Mouse (Mus musculus) midbrain, embryonic 14.5 days (tissue): Measurements from ENCODE around the gene Rrp12. TPM values are rescaled to one million over a fixed set of nuclear protein-coding genes. Genes with fewer than 3 reads are reported as not detected.
"Not testable (repeated sequence)": the region's sequence is repeated elsewhere in the genome, so short reads cannot be mapped to it uniquely, and the experiment has no call there.

Experiments
- ATAC-seq: fragments of 200-750 bp; cut with Nextera tagmentation; 2 replicates; pipeline ENCODE4 v1.8.0; 2017; ENCODE audit warnings: moderate number of reproducible peaks, moderate library complexity; ENCODE audit not compliant: low FRiP score, low TSS enrichment
- DNase-seq: peaks from one replicate; pipeline ENCODE4 v3.0.0-alpha.2; 2015
- H3K27ac ChIP-seq: fragments of 300-500 bp; sonication (generic); replicated peaks from 2 replicates; pipeline ENCODE4 v1.5.1; 2014; ENCODE audit warnings: mild to moderate bottlenecking, low read depth, low read length, moderate library complexity
- H3K27me3 ChIP-seq: fragments of 300-500 bp; sonication (generic); 2 replicates; pipeline ENCODE4 v1.6.1; 2014; ENCODE audit warnings: low read length, control low read depth, mixed read lengths; ENCODE audit not compliant: control insufficient read depth, insufficient read depth
- H3K36me3 ChIP-seq: fragments of 300-500 bp; sonication (generic); 2 replicates; pipeline ENCODE4 v1.6.1; 2014; ENCODE audit warnings: low read length, control low read depth; ENCODE audit not compliant: control insufficient read depth, insufficient read depth
- H3K4me1 ChIP-seq: fragments of 300-500 bp; sonication (generic); 2 replicates; pipeline ENCODE4 v1.6.1; 2014; ENCODE audit warnings: mild to moderate bottlenecking, antibody characterized with exemption, low read length, control low read depth; ENCODE audit not compliant: control insufficient read depth, insufficient read depth
- H3K4me2 ChIP-seq: fragments of 300-500 bp; sonication (generic); 2 replicates; pipeline ENCODE4 v1.6.1; 2014; ENCODE audit warnings: mild to moderate bottlenecking, low read length, moderate library complexity
- H3K4me3 ChIP-seq: fragments of 300-500 bp; sonication (generic); replicated peaks from 2 replicates; pipeline ENCODE4 v1.5.1; 2014; ENCODE audit warnings: low read depth, low read length
- H3K9ac ChIP-seq: fragments of 300-500 bp; sonication (generic); replicated peaks from 2 replicates; pipeline ENCODE4 v1.6.1; 2014; ENCODE audit warnings: mild to moderate bottlenecking, low read length, moderate library complexity
- H3K9me3 ChIP-seq: fragments of 300-500 bp; sonication (generic); 2 replicates; pipeline ENCODE4 v1.6.1; 2016; ENCODE audit warnings: low read length, control low read depth, mixed read lengths; ENCODE audit not compliant: control insufficient read depth
- WGBS: fragments of 180-500 bp; shearing (Covaris S2); extraction: QIAGEN DNeasy Blood & Tissue Kit; methylation state at CpG from one replicate; pipeline ENCODE4 v1.1.7; 2014; 5-methylcytosine and 5-hydroxymethylcytosine counted together
- polyA plus RNA-seq: library from polyadenylated mRNA; unstranded; fragments of >200 nt; fragmentation: Nextera tagmentation; extraction: Ambion mirVana; gene quantifications from 2 replicates; pipeline ENCODE4 v1.2.1, GENCODE M21; 2014

The Rrp12 gene
- polyA plus RNA-seq, 1 experiment from 2014 or later, result 12.5 TPM

DNA sequence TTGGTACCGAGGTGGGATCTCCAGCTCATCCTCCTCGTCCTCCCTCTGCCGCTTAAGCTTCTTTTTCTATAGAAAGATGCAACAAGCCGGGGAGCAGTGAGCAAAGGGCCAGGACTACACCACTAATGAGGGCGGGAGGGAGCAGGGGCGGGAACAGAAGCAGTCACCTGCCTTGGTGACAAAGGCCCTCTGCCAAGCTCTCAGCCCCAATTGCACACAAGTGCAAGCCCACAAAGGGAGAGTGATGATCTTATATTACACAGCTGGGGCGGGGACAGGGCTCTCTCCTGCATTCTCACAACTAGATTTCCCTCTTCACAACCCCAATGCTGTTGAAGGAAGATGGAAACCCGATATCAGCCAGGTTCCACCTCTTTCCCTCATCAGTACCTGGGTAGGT, 29.3 kb downstream of the Rrp12 start:
- 90% methylated on average over 8 of the region's 8 CpGs for WGBS

DNA sequence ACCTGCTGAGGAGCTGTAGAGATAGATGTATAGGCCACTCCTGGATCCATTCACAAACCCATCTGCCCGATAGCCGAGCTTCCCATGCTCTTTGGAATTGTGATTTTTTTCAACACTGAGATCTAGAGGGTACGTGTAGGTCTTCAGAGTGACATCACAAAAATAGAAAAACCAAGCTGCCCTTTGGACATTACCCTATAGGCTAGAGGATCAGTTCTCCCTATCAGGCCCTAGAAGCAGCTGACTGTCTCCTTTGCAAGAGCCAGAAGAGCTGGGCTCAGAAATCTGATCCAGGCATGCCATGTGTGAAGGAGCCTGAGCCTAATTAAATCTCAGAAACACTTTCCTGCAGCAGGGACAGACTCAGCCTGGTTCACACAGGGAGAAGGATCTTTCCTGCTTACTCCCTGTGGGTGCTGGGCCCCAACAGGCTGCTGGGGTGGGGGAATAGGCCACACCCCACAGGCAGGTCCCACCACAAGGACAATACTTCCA, 38.1 kb downstream of the Rrp12 start:
- Histone ChIP-seq H3K27me3 (no peaks in the 10 kb centered on the region), H3K27ac (no peak overlapping the region), H3K36me3 (peaks cover 19% of the 10 kb centered on the region), H3K4me3 (no peak overlapping the region), H3K9ac (no peak overlapping the region), H3K9me3 (no peaks in the 10 kb centered on the region), H3K4me1 (no peaks in the 10 kb centered on the region), H3K4me2 (no peak overlapping the region)
- ATAC-seq, result no peak
- DNase-seq, result no peak
- WGBS, result 93% methylated on average over 3 of the region's 3 CpGs

More for the DNA sequence above, 29.3 kb downstream of the Rrp12 start:
- no peak overlapping the region for H3K4me3 ChIP-seq
- H3K9me3 ChIP-seq, result no peaks in the 10 kb centered on the region
- no peak overlapping the region for H3K27ac ChIP-seq
- H3K9ac ChIP-seq, result no peak overlapping the region
- no peak for ATAC-seq
- no peak for DNase-seq
- H3K27me3 ChIP-seq, result no peaks in the 10 kb centered on the region
- H3K36me3 ChIP-seq, result peaks cover 71% of the 10 kb centered on the region
- no peak overlapping the region for H3K4me2 ChIP-seq
- no peaks in the 10 kb centered on the region for H3K4me1 ChIP-seq

DNA sequence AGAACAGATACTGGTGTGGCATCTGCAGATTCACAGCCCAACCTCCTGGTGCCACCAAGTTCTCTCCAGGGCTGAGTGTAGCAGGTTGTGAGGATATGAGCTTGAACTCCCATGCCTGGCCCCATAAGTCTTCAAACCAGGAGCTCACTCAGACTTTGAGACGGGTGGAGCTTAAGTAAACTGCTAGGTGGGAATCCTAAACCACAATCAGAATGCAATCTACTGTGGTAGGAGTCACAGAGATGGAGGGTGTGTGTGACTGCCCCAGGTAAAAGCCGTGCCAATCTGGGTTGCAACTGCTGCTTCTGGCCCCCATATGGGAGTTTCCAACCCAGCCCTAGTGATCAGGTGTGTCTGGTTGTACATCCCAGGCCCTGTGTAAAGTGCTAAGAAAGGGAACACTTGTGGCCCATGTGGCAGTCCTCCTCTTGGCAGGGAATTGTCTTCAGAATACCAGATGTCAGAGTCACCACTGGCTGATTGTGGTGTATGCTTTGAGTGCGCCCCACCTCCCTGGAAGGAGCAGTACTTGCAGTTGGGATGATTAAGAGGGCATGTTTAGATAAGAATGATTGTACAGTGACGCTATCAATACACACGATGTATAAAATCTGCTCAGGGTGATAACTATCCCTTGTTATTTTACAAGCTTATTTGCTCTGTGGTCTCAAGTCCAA, 38.7 kb downstream of the Rrp12 start:
- H3K36me3 ChIP-seq, result peaks cover 12% of the 10 kb centered on the region
- H3K9me3 ChIP-seq, result no peaks in the 10 kb centered on the region
- no peaks in the 10 kb centered on the region for H3K4me1 ChIP-seq
- no peak overlapping the region for H3K27ac ChIP-seq
- WGBS, result 90% methylated on average over 5 of the region's 5 CpGs
- no peak overlapping the region for H3K4me3 ChIP-seq
- ATAC-seq (no peak), DNase-seq (no peak)
- H3K27me3 ChIP-seq, result no peaks in the 10 kb centered on the region
- H3K9ac ChIP-seq, result no peak overlapping the region
- no peak overlapping the region for H3K4me2 ChIP-seq

DNA sequence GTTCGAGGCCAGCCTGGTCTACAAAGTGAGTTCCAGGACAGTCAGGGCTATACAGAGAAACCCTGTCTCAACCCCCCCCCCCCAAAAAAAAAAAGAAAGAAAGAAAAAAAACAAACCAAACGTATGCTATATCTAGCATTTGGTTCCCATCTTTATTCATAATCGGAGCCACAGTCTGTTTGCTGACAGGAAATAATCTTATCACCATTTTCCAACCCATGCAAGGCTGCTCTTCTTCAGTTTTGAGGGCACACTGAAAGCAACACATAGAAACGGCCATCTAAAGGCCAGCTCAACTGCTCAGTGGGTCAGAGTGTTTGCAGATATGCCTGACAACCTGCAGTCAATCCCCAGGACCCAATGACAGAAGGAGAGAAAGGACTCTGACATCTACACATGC, 43.5 kb downstream of the Rrp12 start:
- ATAC-seq, result no peak
- no peak overlapping the region for H3K27ac ChIP-seq
- no peaks in the 10 kb centered on the region for H3K9me3 ChIP-seq
- 85% methylated on average over 4 of the region's 4 CpGs for WGBS
- H3K4me3 ChIP-seq, result no peak overlapping the region
- no peaks in the 10 kb centered on the region for H3K36me3 ChIP-seq
- DNase-seq, result no peak
- H3K9ac ChIP-seq, result no peak overlapping the region
- peaks cover 16% of the 10 kb centered on the region for H3K4me1 ChIP-seq
- no peaks in the 10 kb centered on the region for H3K27me3 ChIP-seq
- H3K4me2 ChIP-seq, result no peak overlapping the region

DNA sequence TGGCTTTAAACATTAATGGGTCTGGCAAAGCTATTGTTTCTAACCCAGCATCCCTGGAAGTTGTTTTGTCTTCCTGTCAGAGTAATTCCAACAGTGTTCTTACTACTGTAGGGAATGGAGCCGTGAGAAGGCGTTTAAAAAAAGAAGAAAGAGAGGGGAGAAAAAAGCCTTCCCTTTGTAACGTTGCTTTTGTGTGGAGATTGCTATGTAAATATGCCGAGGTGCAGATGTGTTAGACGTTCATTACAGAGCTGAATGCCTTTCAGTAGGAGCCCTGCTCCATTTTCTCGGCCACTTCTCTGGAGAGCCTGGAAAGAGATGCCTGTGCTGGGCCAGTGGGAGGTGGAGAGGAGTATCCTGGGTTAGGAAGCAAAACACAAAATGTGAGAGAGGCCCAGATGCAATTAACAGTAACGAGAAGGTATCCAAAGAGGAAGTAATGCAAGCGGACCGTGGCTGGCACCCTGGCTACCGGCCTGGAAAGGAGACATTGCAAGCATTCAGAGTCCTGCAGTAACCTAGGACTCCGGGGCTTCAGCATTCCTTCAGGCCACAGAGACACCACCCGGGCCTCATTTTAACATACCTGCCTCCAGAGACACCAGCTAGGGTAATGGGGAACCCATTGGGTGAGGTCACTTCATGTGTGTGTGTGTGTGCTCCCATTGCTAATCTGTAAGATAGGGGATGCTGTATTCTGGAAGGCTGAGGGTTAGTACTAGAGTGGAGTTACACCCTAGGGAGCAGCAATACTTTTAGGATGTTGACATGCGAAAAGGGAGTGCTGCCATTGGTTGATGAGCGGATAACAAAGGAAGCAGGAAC, 45.0 kb downstream of the Rrp12 start:
- peak; percentile 55 for DNase-seq
- no peak overlapping the region for H3K4me3 ChIP-seq

DNA sequence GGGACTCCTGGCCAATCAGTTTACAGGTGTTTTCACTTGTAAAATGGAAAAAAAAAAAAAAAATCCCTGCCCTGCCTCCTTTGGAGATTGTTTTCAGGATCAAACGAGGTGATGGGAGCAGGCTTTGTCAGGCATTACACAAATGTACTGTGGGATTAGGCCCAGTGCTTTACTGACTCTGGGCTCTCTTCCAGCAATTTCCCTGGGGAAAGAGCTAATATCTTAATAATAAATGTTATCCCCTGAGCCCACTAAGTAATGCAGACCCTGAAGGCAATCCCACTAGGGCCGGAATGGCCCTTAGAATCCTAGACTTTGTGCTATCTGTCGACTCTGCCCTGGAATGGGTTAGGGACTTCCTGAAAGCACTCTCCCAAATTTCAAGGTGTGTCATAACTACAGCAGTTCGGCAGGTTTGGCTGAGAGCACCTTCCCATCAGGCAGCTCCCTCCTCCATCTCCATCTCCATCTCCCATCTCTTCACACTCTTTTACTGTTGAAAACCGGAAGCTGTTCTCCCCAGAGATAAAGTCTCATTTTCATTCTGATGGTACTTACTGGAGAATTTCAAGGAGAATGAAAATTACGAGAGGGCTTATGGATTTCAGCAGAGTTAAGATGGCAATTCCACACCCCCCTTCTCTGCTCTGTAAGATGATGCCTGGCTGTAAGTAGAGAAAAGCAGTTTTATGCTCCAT, 45.8 kb downstream of the Rrp12 start:
- WGBS, result 5% methylated on average over 6 of the region's 6 CpGs
- Histone ChIP-seq H3K4me3 (no peak overlapping the region), H3K27me3 (no peaks in the 10 kb centered on the region), H3K4me1 (peaks cover 26% of the 10 kb centered on the region), H3K9ac (no peak overlapping the region; the same call in 1 of the 2 replicates), H3K27ac (peak overlapping the region; percentile 75), H3K4me2 (peak overlapping the region; percentile 18), H3K9me3 (no peaks in the 10 kb centered on the region), H3K36me3 (no peaks in the 10 kb centered on the region)
- ATAC-seq (no peak), DNase-seq (peak; percentile 71)

More for the DNA sequence above, 45.0 kb downstream of the Rrp12 start:
- H3K9me3 ChIP-seq, result no peaks in the 10 kb centered on the region
- no peak overlapping the region; the same call in 1 of the 2 replicates for H3K9ac ChIP-seq
- no peak for ATAC-seq
- WGBS, result 13% methylated on average over 14 of the region's 14 CpGs
- H3K4me1 ChIP-seq, result peaks cover 24% of the 10 kb centered on the region
- no peaks in the 10 kb centered on the region for H3K36me3 ChIP-seq
- H3K4me2 ChIP-seq, result peak overlapping the region; percentile 18
- no peaks in the 10 kb centered on the region for H3K27me3 ChIP-seq
- peak overlapping the region; percentile 75 for H3K27ac ChIP-seq

DNA sequence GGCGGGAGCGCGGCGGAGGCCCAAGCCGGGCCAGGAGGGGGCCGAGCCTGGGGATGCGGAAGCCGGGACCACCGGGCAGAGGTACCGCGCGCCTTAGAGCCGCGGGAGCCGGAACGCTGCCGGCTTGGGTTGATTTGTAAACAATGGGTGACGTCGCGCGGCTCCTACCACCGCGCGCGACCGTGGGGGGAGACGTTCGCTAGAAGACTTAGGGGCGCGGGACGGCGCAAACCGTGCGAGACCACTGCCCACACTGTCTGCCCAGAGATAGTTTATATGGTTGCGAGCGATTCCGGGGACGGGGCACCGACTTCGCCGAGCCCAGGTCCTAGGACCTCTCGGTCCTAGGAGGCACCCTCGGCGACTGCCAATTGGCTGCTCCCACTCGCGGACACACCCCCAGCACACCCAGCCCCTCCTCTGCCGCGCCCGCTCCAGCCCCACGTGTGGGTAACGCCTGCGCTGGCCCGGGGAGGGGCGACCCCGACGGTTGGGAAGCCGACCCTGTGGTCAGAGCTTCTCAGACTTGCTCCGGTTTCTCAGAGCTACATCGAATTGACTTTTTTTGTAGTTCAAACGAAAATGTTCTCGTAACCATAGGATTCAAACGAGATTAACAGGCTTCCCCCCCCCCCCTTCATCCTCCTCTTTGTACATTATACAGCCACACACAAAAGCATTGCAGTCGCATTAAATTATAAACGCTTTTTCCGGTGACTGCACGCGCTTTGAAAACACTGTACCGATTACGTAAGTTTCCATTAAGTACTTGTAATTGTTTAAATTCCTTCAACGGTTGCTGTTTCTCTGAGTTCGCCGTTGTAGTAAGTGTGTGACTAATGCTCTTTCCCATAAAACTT, 47.8 kb downstream of the Rrp12 start, which contains the start of gene Frat2:
TSS of gene Frat2 (minus strand) at position 141 of the 860 bp plus-strand sequence.
- Histone ChIP-seq H3K27ac (peak within 1 kb of the TSS; percentile 94), H3K36me3 (no peaks in the 10 kb centered on the region), H3K9ac (peak within 1 kb of the TSS; percentile 75), H3K4me2 (peak within 1 kb of the TSS; percentile 94), H3K4me3 (peak within 1 kb of the TSS; percentile 79), H3K9me3 (no peaks in the 10 kb centered on the region), H3K4me1 (peaks cover 26% of the 10 kb centered on the region), H3K27me3 (no peaks in the 10 kb centered on the region)
- DNase-seq (peak; percentile 94), ATAC-seq (peak; percentile 96)
- WGBS, result under 1% methylated on average over 72 of the region's 72 CpGs

DNA sequence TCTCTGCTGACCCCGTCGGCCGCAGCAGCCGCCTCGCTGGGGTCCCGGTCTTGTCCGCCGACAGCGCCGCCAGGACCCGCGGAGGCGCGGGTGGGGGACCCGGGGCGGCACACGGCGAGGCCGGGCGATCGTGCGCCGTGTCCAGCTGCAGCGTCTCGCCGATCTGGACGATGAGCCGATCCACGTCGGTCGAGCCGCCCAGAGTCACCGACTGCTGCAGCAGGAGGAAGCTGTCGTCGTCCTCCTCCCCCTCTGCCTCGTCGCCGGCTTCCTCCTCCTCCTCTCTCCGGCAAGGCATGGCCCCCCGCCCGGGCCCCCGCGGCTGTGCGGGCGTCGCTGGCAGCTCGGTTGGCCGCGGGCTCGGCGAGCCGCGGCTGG, 48.4 kb downstream of the Rrp12 start:
- H3K9me3 ChIP-seq, H3K27me3 ChIP-seq, H3K36me3 ChIP-seq: not testable (repeated sequence)
- peak; percentile 73 for DNase-seq
- Histone ChIP-seq H3K9ac (peak overlapping the region; percentile 75), H3K4me1 (peaks cover 26% of the 10 kb centered on the region), H3K4me3 (peak overlapping the region; percentile 79), H3K4me2 (peak overlapping the region; percentile 94), H3K27ac (peak overlapping the region; percentile 94)
- ATAC-seq, result peak; percentile 65
- WGBS, result under 1% methylated on average over 53 of the region's 53 CpGs
